Mouse (Mus musculus) midbrain, embryonic 16.5 days (tissue): ENCODE measurements around the gene Syt1. TPM values are rescaled to one million over a fixed set of nuclear protein-coding genes. Genes with fewer than 3 reads are reported as not detected.
A peak's percentile ranks its signal among the peaks of the same experiment; 100 is the strongest.

Experiments
- ATAC-seq: fragments of 200-750 bp; cut with Nextera tagmentation; 2 replicates; pipeline ENCODE4 v1.8.0; 2017; ENCODE audit warnings: moderate TSS enrichment
- H3K27ac ChIP-seq: fragments of 300-500 bp; sonication (generic); 2 replicates; pipeline ENCODE4 v1.5.1; 2014; ENCODE audit warnings: mild to moderate bottlenecking, low read length, mixed read lengths
- H3K27me3 ChIP-seq: fragments of 300-500 bp; sonication (generic); 2 replicates; pipeline ENCODE4 v1.6.1; 2014; ENCODE audit warnings: low read depth, low read length, mixed read lengths; ENCODE audit not compliant: control insufficient read depth, insufficient read depth
- H3K36me3 ChIP-seq: fragments of 300-500 bp; sonication (generic); 2 replicates; pipeline ENCODE4 v1.6.1; 2014; ENCODE audit warnings: mild to moderate bottlenecking, low read length, moderate library complexity, mixed read lengths; ENCODE audit not compliant: control insufficient read depth, insufficient read depth
- H3K4me1 ChIP-seq: fragments of 300-500 bp; sonication (generic); 2 replicates; pipeline ENCODE4 v1.6.1; 2014; ENCODE audit warnings: mild to moderate bottlenecking, low read length, mixed read lengths; ENCODE audit not compliant: control insufficient read depth, insufficient read depth
- H3K4me2 ChIP-seq: fragments of 300-500 bp; sonication (generic); 2 replicates; pipeline ENCODE4 v1.6.1; 2014; ENCODE audit warnings: mild to moderate bottlenecking, low read length, mixed read lengths
- H3K4me3 ChIP-seq: fragments of 300-500 bp; sonication (generic); 2 replicates; pipeline ENCODE4 v1.5.1; 2014; ENCODE audit warnings: low read depth, mild to moderate bottlenecking, low read length, moderate library complexity, mixed read lengths
- H3K9ac ChIP-seq: fragments of 300-500 bp; sonication (generic); 2 replicates; pipeline ENCODE4 v1.6.1; 2014; ENCODE audit warnings: low read depth, low read length, mixed read lengths
- H3K9me3 ChIP-seq: fragments of 300-500 bp; sonication (generic); replicated peaks from 2 replicates; pipeline ENCODE4 v1.6.1; 2014; ENCODE audit warnings: mild to moderate bottlenecking, low read length, mixed read lengths; ENCODE audit not compliant: control insufficient read depth, poor library complexity, severe bottlenecking
- WGBS: fragments of 180-500 bp; shearing (Covaris S2); extraction: QIAGEN DNeasy Blood & Tissue Kit; methylation state at CpG from one replicate; pipeline ENCODE4 v1.1.7; 2014; 5-methylcytosine and 5-hydroxymethylcytosine counted together
- polyA plus RNA-seq: library from polyadenylated mRNA; unstranded; fragments of >200 nt; fragmentation: Nextera tagmentation; extraction: Ambion mirVana; gene quantifications from 2 replicates; pipeline ENCODE4 v1.2.1, GENCODE M21; 2015

Syt1 gene
- polyA plus RNA-seq, 1 experiment from 2014 or later, result 146 TPM

GRCm38 (mm10) chr10:108601672-108602412 is 408.9 kb downstream of the Syt1 start:
- ATAC-seq, result peak; percentile 23; the same call in 1 of the 2 replicates
- no peaks in the 10 kb centered on the region for H3K27me3 ChIP-seq
- H3K4me3 ChIP-seq, result no peak overlapping the region
- H3K27ac ChIP-seq, result no peak overlapping the region
- 0 out of 2 replicates have a peak, but pooled peaks cover 2% of the 10 kb centered on the region for H3K4me1 ChIP-seq
- H3K4me2 ChIP-seq, result no peak overlapping the region
- H3K9me3 ChIP-seq, result no peaks in the 10 kb centered on the region; the same call in 1 of the 2 replicates
- 84% methylated on average over 8 of the region's 8 CpGs for WGBS
- no peaks in the 10 kb centered on the region; the same call in 1 of the 2 replicates for H3K36me3 ChIP-seq
- H3K9ac ChIP-seq, result no peak overlapping the region

- WGBS, result 62% methylated on average over 9 of the region's 9 CpGs
- H3K36me3 ChIP-seq, result no peaks in the 10 kb centered on the region; the same call in 1 of the 2 replicates
- no peaks in the 10 kb centered on the region for H3K27me3 ChIP-seq
- H3K4me3 ChIP-seq, result no peak overlapping the region
- 0 out of 2 replicates have a peak, but pooled peaks cover 2% of the 10 kb centered on the region for H3K4me1 ChIP-seq
- no peak overlapping the region for H3K4me2 ChIP-seq
- peak overlapping the region; percentile 12; the same call in 1 of the 2 replicates for H3K27ac ChIP-seq
- no peaks in the 10 kb centered on the region; the same call in 1 of the 2 replicates for H3K9me3 ChIP-seq
- H3K9ac ChIP-seq, result no peak overlapping the region
- 0 out of 2 replicates have a peak, but pooled peaks have one; percentile 49 for ATAC-seq
Observed at GRCm38 (mm10) chr10:108600693-108601092, 410.1 kb downstream of the Syt1 start.

- 62% methylated on average over 1 of the region's 1 CpGs for WGBS
- ATAC-seq, result no peak
- Histone ChIP-seq H3K4me1 (0 out of 2 replicates have a peak, but pooled peaks cover 2% of the 10 kb centered on the region), H3K4me2 (no peak overlapping the region), H3K27ac (no peak overlapping the region), H3K36me3 (no peaks in the 10 kb centered on the region; the same call in 1 of the 2 replicates), H3K9me3 (no peaks in the 10 kb centered on the region; the same call in 1 of the 2 replicates), H3K27me3 (no peaks in the 10 kb centered on the region), H3K4me3 (no peak overlapping the region), H3K9ac (no peak overlapping the region)
Observed at GRCm38 (mm10) chr10:108597385-108597784, 413.4 kb downstream of the Syt1 start.

- Histone ChIP-seq H3K4me1 (0 out of 2 replicates have a peak, but pooled peaks cover 2% of the 10 kb centered on the region), H3K9me3 (no peaks in the 10 kb centered on the region; the same call in 1 of the 2 replicates), H3K36me3 (no peaks in the 10 kb centered on the region; the same call in 1 of the 2 replicates), H3K27ac (no peak overlapping the region), H3K9ac (no peak overlapping the region), H3K4me2 (no peak overlapping the region), H3K4me3 (no peak overlapping the region), H3K27me3 (no peaks in the 10 kb centered on the region)
- ATAC-seq, result no peak
- WGBS, result 73% methylated on average over 11 of the region's 11 CpGs
Observed at GRCm38 (mm10) chr10:108596162-108596927, 414.4 kb downstream of the Syt1 start.

- WGBS, result 93% methylated on average over 3 of the region's 3 CpGs
Observed at GRCm38 (mm10) chr10:108589355-108589754, 421.4 kb downstream of the Syt1 start.

GRCm38 (mm10) chr10:108588924-108589323 is 421.9 kb downstream of the Syt1 start:
- H3K9ac ChIP-seq, result no peak overlapping the region
- H3K27ac ChIP-seq, result no peak overlapping the region
- no peak overlapping the region for H3K4me2 ChIP-seq
- H3K4me3 ChIP-seq, result no peak overlapping the region
- WGBS, result 87% methylated on average over 3 of the region's 3 CpGs
- H3K9me3 ChIP-seq, result no peaks in the 10 kb centered on the region
- no peaks in the 10 kb centered on the region for H3K4me1 ChIP-seq
- no peak for ATAC-seq
- no peaks in the 10 kb centered on the region for H3K36me3 ChIP-seq
- no peaks in the 10 kb centered on the region for H3K27me3 ChIP-seq

More at GRCm38 (mm10) chr10:108589355-108589754, 421.4 kb downstream of the Syt1 start:
- H3K9me3 ChIP-seq, result no peaks in the 10 kb centered on the region
- no peak for ATAC-seq
- no peaks in the 10 kb centered on the region for H3K4me1 ChIP-seq
- H3K9ac ChIP-seq, result no peak overlapping the region
- H3K36me3 ChIP-seq, result no peaks in the 10 kb centered on the region
- no peak overlapping the region for H3K4me3 ChIP-seq
- no peak overlapping the region for H3K27ac ChIP-seq
- no peak overlapping the region for H3K4me2 ChIP-seq
- no peaks in the 10 kb centered on the region for H3K27me3 ChIP-seq

- H3K9ac ChIP-seq, result no peak overlapping the region
- WGBS, result 30% methylated on average over 11 of the region's 11 CpGs
- no peak overlapping the region for H3K27ac ChIP-seq
- no peaks in the 10 kb centered on the region for H3K9me3 ChIP-seq
- H3K4me2 ChIP-seq, result peak overlapping the region; percentile 14; the same call in 1 of the 2 replicates
- ATAC-seq, result no peak
- no peaks in the 10 kb centered on the region for H3K36me3 ChIP-seq
- peaks cover 3% of the 10 kb centered on the region for H3K4me1 ChIP-seq
- H3K4me3 ChIP-seq, result no peak overlapping the region
- no peaks in the 10 kb centered on the region for H3K27me3 ChIP-seq
Observed at GRCm38 (mm10) chr10:108583694-108584093, 427.1 kb downstream of the Syt1 start.

GRCm38 (mm10) chr10:108582397-108582730 is 428.4 kb downstream of the Syt1 start:
- Histone ChIP-seq H3K9ac (no peak overlapping the region), H3K36me3 (no peaks in the 10 kb centered on the region), H3K4me3 (no peak overlapping the region), H3K27ac (no peak overlapping the region), H3K4me1 (peaks cover 3% of the 10 kb centered on the region), H3K9me3 (no peaks in the 10 kb centered on the region), H3K4me2 (no peak overlapping the region), H3K27me3 (no peaks in the 10 kb centered on the region)
- WGBS, result 85% methylated on average over 3 of the region's 3 CpGs
- no peak for ATAC-seq
